Mouse (Mus musculus): Measurements from ENCODE around the gene Sel1l. TPM values are rescaled to one million over a fixed set of nuclear protein-coding genes. Genes with fewer than 3 reads are reported as not detected.

The Sel1l gene
- polyA plus RNA-seq, 1 experiment: 15.8 TPM

DNA sequence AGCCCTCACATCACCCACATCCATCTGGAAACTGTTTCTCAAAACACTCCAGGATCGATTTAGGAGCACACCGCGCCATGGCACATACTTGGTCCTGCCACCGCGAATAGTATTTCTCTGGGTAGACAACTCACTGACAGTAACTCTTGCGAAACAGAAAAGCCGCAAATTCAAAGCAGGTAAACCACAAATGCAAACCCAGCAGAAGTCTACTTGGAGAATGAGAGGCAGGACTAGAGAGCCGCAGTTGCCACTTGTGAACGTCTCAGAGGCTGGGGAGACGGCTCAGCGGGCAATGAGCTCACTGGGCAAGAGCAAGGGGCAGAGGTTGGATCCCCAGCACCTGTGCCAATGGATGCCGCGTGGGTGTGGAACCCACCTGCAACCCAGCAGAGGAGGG, 83.5 kb downstream of the Sel1l start:
- Histone ChIP-seq H3K36me3 (ENCODE audit: control insufficient read depth, insufficient read depth, low read length) (no peaks in the 10 kb centered on the region), H3K4me3 (ENCODE audit: control insufficient read depth, low read depth, low read length) (no peak overlapping the region), H3K27ac (ENCODE audit: control insufficient read depth, insufficient read depth, low read depth, low read length) (no peak overlapping the region), H3K4me1 (ENCODE audit: control insufficient read depth, insufficient read depth, low read length) (no peaks in the 10 kb centered on the region; the same call in 1 of the 2 replicates), H3K27me3 (ENCODE audit: control insufficient read depth, insufficient read depth, low read length) (no peaks in the 10 kb centered on the region)
- TF ChIP-seq POLR2A (IDR thresholded peaks at IDR 0.05; ENCODE audit: control insufficient read depth, low read depth, low read length): no peak
- TF ChIP-seq CTCF (IDR thresholded peaks at IDR 0.05; ENCODE audit: control insufficient read depth, insufficient read depth, insufficient replicate concordance, low read depth, low read length): no peak

DNA sequence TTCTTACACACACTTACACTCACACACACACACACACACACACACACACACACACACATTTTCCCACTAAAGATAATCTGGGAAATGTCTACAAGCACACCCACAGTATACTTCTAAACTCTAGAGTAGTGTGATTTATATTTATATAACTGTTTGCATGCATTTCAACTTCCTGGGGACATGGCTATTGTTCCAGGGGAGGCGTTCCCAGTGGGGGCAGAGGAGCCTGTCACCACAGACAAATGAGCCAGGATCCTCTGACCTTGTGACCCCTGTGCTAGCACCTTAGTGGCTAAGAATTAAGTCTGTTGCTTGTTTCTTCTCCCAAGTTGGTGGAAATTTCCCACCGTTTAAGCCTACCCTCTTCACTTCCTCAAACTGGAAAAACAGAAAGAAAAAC, 83.9 kb downstream of the Sel1l start:
- Histone ChIP-seq H3K4me1 (ENCODE audit: control insufficient read depth, insufficient read depth, low read length) (no peaks in the 10 kb centered on the region; the same call in 1 of the 2 replicates), H3K36me3 (ENCODE audit: control insufficient read depth, insufficient read depth, low read length) (no peaks in the 10 kb centered on the region), H3K27ac (ENCODE audit: control insufficient read depth, insufficient read depth, low read depth, low read length) (no peak overlapping the region), H3K27me3 (ENCODE audit: control insufficient read depth, insufficient read depth, low read length) (no peaks in the 10 kb centered on the region), H3K4me3 (ENCODE audit: control insufficient read depth, low read depth, low read length) (no peak overlapping the region)
- TF ChIP-seq POLR2A (IDR thresholded peaks at IDR 0.05; ENCODE audit: control insufficient read depth, low read depth, low read length) (no peak), CTCF (IDR thresholded peaks at IDR 0.05; ENCODE audit: control insufficient read depth, insufficient read depth, insufficient replicate concordance, low read depth, low read length) (no peak)

DNA sequence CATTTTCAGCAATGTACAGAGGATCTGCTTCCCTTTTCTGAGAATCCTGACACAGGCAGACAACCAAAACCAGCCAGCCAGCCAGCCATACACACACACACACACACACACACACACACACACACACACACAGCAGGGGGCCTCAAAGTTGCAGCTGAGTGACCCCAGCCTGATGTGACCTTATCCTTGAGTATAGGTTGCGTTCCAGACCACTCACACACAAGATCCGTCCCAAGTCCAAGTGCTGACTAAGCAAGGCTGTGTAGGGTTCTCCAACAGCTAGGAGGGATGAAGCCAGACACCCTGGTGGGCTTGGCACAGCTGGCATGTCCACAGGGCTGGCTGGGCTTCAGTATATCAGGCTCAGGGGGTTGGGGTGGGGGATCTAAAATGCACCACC, 84.5 kb downstream of the Sel1l start:
- H3K27me3 ChIP-seq (ENCODE audit: control insufficient read depth, insufficient read depth, low read length): no peaks in the 10 kb centered on the region
- no peak overlapping the region for H3K27ac ChIP-seq (ENCODE audit: control insufficient read depth, insufficient read depth, low read depth, low read length)
- no peaks in the 10 kb centered on the region; the same call in 1 of the 2 replicates for H3K4me1 ChIP-seq (ENCODE audit: control insufficient read depth, insufficient read depth, low read length)

DNA sequence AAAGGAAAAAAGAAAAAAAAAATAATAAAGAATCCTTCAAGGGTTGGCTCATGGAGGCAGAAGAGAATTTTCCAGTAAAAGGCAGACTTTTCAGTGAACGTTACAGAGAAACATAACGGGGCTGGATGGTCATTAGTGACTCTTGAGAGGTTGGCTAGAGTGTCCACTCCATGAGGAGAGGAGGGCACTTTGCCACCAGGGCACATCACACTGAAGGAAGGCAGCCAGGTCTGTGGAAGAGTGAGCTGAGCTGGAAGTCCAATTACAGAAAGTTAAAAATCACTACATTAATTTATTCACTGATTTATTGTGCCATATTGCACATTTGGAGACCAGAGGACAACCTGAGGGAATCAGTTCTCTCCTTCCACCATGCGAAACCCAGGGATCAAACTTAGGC, 89.1 kb downstream of the Sel1l start:
- Histone ChIP-seq H3K4me1 (ENCODE audit: control insufficient read depth, insufficient read depth, low read length) (no peaks in the 10 kb centered on the region; the same call in 1 of the 2 replicates), H3K36me3 (ENCODE audit: control insufficient read depth, insufficient read depth, low read length) (no peaks in the 10 kb centered on the region), H3K27me3 (ENCODE audit: control insufficient read depth, insufficient read depth, low read length) (no peaks in the 10 kb centered on the region), H3K4me3 (ENCODE audit: control insufficient read depth, low read depth, low read length) (no peak overlapping the region), H3K27ac (ENCODE audit: control insufficient read depth, insufficient read depth, low read depth, low read length) (no peak overlapping the region)
- TF ChIP-seq POLR2A (IDR thresholded peaks at IDR 0.05; ENCODE audit: control insufficient read depth, low read depth, low read length) (no peak), CTCF (IDR thresholded peaks at IDR 0.05; ENCODE audit: control insufficient read depth, insufficient read depth, insufficient replicate concordance, low read depth, low read length) (no peak)

More for the DNA sequence above, 84.5 kb downstream of the Sel1l start:
- Histone ChIP-seq H3K4me3 (ENCODE audit: control insufficient read depth, low read depth, low read length) (no peak overlapping the region), H3K36me3 (ENCODE audit: control insufficient read depth, insufficient read depth, low read length) (no peaks in the 10 kb centered on the region)
- TF ChIP-seq CTCF (IDR thresholded peaks at IDR 0.05; ENCODE audit: control insufficient read depth, insufficient read depth, insufficient replicate concordance, low read depth, low read length) (no peak), POLR2A (IDR thresholded peaks at IDR 0.05; ENCODE audit: control insufficient read depth, low read depth, low read length) (no peak)

DNA sequence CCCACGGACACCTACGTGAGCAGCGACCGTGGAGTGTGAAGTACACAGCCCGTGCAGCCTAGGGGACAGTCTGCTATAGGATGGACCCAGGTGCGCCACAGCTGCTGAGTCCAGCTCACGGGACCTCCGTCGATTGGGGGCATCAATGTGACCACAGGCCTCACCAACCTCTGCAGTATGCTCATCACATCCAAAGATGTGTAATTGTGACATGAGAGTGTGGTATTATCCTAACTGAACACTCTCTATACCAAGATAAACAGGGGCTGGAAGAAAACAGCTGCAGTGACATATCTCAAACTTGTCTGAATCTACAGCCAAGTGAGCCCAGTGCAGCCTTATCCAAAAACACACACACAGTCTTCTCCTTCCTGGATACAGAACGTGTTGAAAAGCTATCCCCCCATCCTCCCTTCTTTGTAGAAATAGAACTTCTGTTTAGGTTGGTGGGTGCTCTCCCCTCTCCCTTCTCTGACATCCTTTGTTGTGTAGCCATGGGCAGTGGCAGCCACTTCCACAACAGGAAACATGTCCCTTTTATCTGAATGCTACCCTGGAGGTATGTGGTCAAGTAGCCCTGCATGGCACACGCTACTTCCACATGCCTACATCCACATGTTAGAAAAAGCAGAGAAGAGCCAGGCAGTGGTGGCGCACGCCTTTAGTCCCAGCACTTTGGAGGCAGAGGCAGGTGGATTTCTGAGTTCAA, 90.9 kb downstream of the Sel1l start:
- Histone ChIP-seq H3K36me3 (ENCODE audit: control insufficient read depth, insufficient read depth, low read length) (no peaks in the 10 kb centered on the region), H3K4me1 (ENCODE audit: control insufficient read depth, insufficient read depth, low read length) (no peaks in the 10 kb centered on the region), H3K27ac (ENCODE audit: control insufficient read depth, insufficient read depth, low read depth, low read length) (no peak overlapping the region), H3K4me3 (ENCODE audit: control insufficient read depth, low read depth, low read length) (no peak overlapping the region), H3K27me3 (ENCODE audit: control insufficient read depth, insufficient read depth, low read length) (no peaks in the 10 kb centered on the region)
- TF ChIP-seq POLR2A (IDR thresholded peaks at IDR 0.05; ENCODE audit: control insufficient read depth, low read depth, low read length) (no peak), CTCF (IDR thresholded peaks at IDR 0.05; ENCODE audit: control insufficient read depth, insufficient read depth, insufficient replicate concordance, low read depth, low read length) (no peak)

DNA sequence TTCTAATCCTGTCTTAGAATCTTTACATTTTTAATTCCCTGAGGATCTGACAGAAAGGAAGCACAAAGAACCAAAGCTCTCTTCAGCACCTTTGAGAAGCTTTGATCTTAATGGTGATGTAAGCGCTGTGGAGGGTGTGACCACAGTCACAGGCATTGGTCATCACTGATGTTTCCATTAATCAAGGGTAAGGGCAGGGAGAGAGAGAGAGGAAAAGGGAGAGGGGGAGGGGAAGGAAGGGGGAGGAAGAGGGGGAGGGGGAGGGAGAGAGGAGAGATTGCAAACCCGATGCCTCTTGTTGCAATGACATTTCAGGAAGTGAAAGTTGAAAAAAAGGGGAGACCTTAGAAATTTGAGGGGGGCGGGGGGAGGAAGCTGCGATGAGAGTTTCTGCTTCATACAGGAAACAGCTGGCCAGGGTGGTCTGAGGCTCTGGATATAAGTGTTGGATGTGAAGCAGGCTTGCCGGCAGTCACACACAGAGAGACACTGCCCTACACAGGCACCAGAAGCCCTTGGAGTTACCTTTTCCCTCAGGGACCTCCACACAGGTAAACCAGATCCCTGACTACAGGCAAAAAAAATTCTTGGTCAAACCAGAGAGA, 92.3 kb downstream of the Sel1l start:
- Histone ChIP-seq H3K4me3 (ENCODE audit: control insufficient read depth, low read depth, low read length) (no peak overlapping the region), H3K27ac (ENCODE audit: control insufficient read depth, insufficient read depth, low read depth, low read length) (no peak overlapping the region), H3K4me1 (ENCODE audit: control insufficient read depth, insufficient read depth, low read length) (no peaks in the 10 kb centered on the region), H3K27me3 (ENCODE audit: control insufficient read depth, insufficient read depth, low read length) (no peaks in the 10 kb centered on the region), H3K36me3 (ENCODE audit: control insufficient read depth, insufficient read depth, low read length) (no peaks in the 10 kb centered on the region)
- TF ChIP-seq CTCF (IDR thresholded peaks at IDR 0.05; ENCODE audit: control insufficient read depth, insufficient read depth, insufficient replicate concordance, low read depth, low read length) (no peak), POLR2A (IDR thresholded peaks at IDR 0.05; ENCODE audit: control insufficient read depth, low read depth, low read length) (no peak)

Other genes with a start within 250 kb of the Sel1l start
- 19.7 and 24.3 TPM in 2 replicates for gene Ston2, start 60.8 kb downstream of the Sel1l start, polyA plus RNA-seq (2012; rRNA removed)

Measured in testis, adult 2 months (tissue).